Comparison of ENCODE assay signal across 8 mouse cellular contexts in genomic region chr19:42612654-42613053, GRCm38 (mm10). TPM values are rescaled to one million over a fixed set of nuclear protein-coding genes. Genes with fewer than 3 reads are reported as not detected.
A peak's percentile ranks its signal among the peaks of the same experiment; 100 is the strongest.
DNase-seq lines count a peak whose midpoint lies in the region; ATAC-seq lines count a peak whose summit lies in the region.

Gene Loxl4 (minus strand): TSS chr19:42612813.

- peak within 1 kb of the TSS; percentile 26 for H3K4me3 ChIP-seq in forebrain, embryonic 11.5 days (ENCODE audit: low read depth, low read length)

- 1% methylated on average over 36 of the region's 37 CpGs for WGBS in forebrain, embryonic 11.5 days

- no peaks in the 10 kb centered on the region for H3K4me1 ChIP-seq in forebrain, embryonic 11.5 days (replicated peaks; ENCODE audit: control insufficient read depth, insufficient read depth, low read length)

- intact Hi-C loops in heart, postnatal 10 days (cut with DNase I), result no loop called here

- no peaks in the 10 kb centered on the region for H3K36me3 ChIP-seq in forebrain, embryonic 11.5 days (ENCODE audit: control insufficient read depth, insufficient read depth, low read length)

- H3K27ac ChIP-seq in forebrain, embryonic 11.5 days (ENCODE audit: low read depth, low read length), result no peak within 1 kb of the TSS

- no peak for ATAC-seq in forebrain, embryonic 11.5 days (replicated peaks; ENCODE audit: low FRiP score)
- 0 out of 2 replicates have a peak, but pooled peaks have one; percentile 26 for ATAC-seq in megakaryocyte progenitor cell, adult 5-6 weeks (replicated peaks; ENCODE audit: poor library complexity)
- no peak for ATAC-seq in monocyte, adult 5-6 weeks (replicated peaks; ENCODE audit: insufficient number of reproducible peaks, low FRiP score, low TSS enrichment, poor library complexity, severe bottlenecking)

- peak within 1 kb of the TSS; percentile 52 for H3K4me2 ChIP-seq in forebrain, embryonic 11.5 days (ENCODE audit: low read depth, low read length, severe bottlenecking)

- peak; percentile 46 to 66 for DNase-seq in urinary bladder, adult 18-20 months (ENCODE audit: low spot score in 2 of 2)
- DNase-seq in urinary bladder, postnatal 10 days (ENCODE audit: low spot score), result no peak
- peak; percentile 58 for DNase-seq in forebrain, embryonic 11.5 days (ENCODE audit: low spot score)
- DNase-seq in heart, postnatal 10 days, result peak; percentile 78 to 79
- peak; percentile 72 to 86 for DNase-seq in kidney, postnatal 25 days
- peak; percentile 65 for DNase-seq in urinary bladder, adult 2 months (ENCODE audit: low spot score)

- H3K9me3 ChIP-seq in forebrain, embryonic 11.5 days (ENCODE audit: control insufficient read depth, low read length), result no peaks in the 10 kb centered on the region

- peaks cover 9% of the 10 kb centered on the region; the same call in 1 of the 2 replicates for H3K27me3 ChIP-seq in forebrain, embryonic 11.5 days (ENCODE audit: control insufficient read depth, insufficient read depth, low read length)

- peak within 1 kb of the TSS; percentile 35 for H3K9ac ChIP-seq in forebrain, embryonic 11.5 days (ENCODE audit: low read length)

RNA-seq across cellular contexts. Expression of gene Loxl4, which starts in this region (rescaled TPM):
- 0.12 and 0.20 TPM in 2 replicates for polyA plus RNA-seq in forebrain, embryonic 11.5 days (2014; fragmentation: Nextera tagmentation; extraction: Ambion mirVana)
- total RNA-seq in heart, postnatal 10 days (2021), result 1 to 10 TPM; 1.1 to 1.6 TPM
- total RNA-seq in megakaryocyte progenitor cell, adult 5-6 weeks (2015), result not detected in 2 replicates
- 0.03 TPM in 1 of 2 replicates, not detected in the other for total RNA-seq in megakaryocyte progenitor cell, adult 5-6 weeks (2017)
- 8.7 and 9.1 TPM in 2 replicates for polyA plus RNA-seq in urinary bladder, adult 2 months (2012; rRNA removed)
- 0.11 TPM in 1 of 3 replicates, not detected in the others for total RNA-seq in monocyte, adult 5-6 weeks (2017)

Comparison
In these comparisons a context has a peak if more than half of its experiments do, and no peak if none do; other contexts are left out.
1. Peak in DNase-seq, H3K4me3 ChIP-seq, H3K9ac ChIP-seq and H3K4me2 ChIP-seq in forebrain, embryonic 11.5 days; RNA of the gene not detected or under 1 TPM.
2. Peak in ATAC-seq in megakaryocyte progenitor cell, adult 5-6 weeks; RNA of the gene not detected or under 1 TPM.